ENCODE assay signal across 8 mouse cellular contexts in genomic region chr17:32364331-32364730, GRCm38 (mm10). TPM values are rescaled to one million over a fixed set of nuclear protein-coding genes. Genes with fewer than 3 reads are reported as not detected.
DNase-seq lines count a peak whose midpoint lies in the region; ATAC-seq and TF ChIP-seq lines count a peak whose summit lies in the region.

No protein-coding gene starts in this region.

- no peaks in the 10 kb centered on the region for H3K27me3 ChIP-seq in E14TG2a.4 (ENCODE audit: insufficient read depth, low read length)
- no peaks in the 10 kb centered on the region for H3K27me3 ChIP-seq in forebrain, embryonic 11.5 days (ENCODE audit: control insufficient read depth, insufficient read depth, low read length)
- H3K27me3 ChIP-seq in heart, postnatal 0 days (ENCODE audit: control insufficient read depth, insufficient read depth, low read length): no peaks in the 10 kb centered on the region
- H3K27me3 ChIP-seq in neural tube, embryonic 15.5 days (replicated peaks): no peaks in the 10 kb centered on the region

- TF ChIP-seq EP300 in heart, postnatal 0 days (IDR thresholded peaks at IDR 0.05; ENCODE audit: low read depth): no peak

- TF ChIP-seq CTCF in E14TG2a.4 (conservative IDR thresholded peaks at IDR 0.05; ENCODE audit: low read length): no peak
- TF ChIP-seq CTCF in heart, postnatal 0 days (IDR thresholded peaks at IDR 0.05; ENCODE audit: low read depth): peak; percentile 14; the same call in 1 of the 2 replicates

- peak; percentile 74 for DNase-seq in c-Kit-positive CD71-negative TER-119-negative erythroid progenitor cells, embryonic 14.5 days (ENCODE audit: low read depth)
- DNase-seq in forebrain, embryonic 11.5 days (ENCODE audit: low spot score): peak; percentile 94
- peak; percentile 94 for DNase-seq in heart, postnatal 0 days (ENCODE audit: low spot score)
- DNase-seq in kidney, postnatal 4 days: peak; percentile 93 to 95
- peak; percentile 85 to 88 for DNase-seq in lung, adult 18-20 months
- peak; percentile 92 for DNase-seq in testis, postnatal 14 days (ENCODE audit: low spot score)

- peaks cover 37% of the 10 kb centered on the region for H3K36me3 ChIP-seq in E14TG2a.4 (ENCODE audit: insufficient read depth, low read length)
- H3K36me3 ChIP-seq in forebrain, embryonic 11.5 days (ENCODE audit: control insufficient read depth, insufficient read depth, low read length): peaks cover 13% of the 10 kb centered on the region; the same call in 1 of the 2 replicates
- peaks cover 24% of the 10 kb centered on the region for H3K36me3 ChIP-seq in heart, postnatal 0 days (replicated peaks; ENCODE audit: control insufficient read depth, insufficient read depth, low read length)
- peaks cover 38% of the 10 kb centered on the region for H3K36me3 ChIP-seq in neural tube, embryonic 15.5 days

- WGBS in forebrain, embryonic 11.5 days: 1% methylated on average over 28 of the region's 47 CpGs
- WGBS in heart, postnatal 0 days: 0% methylated on average over 39 of the region's 47 CpGs
- under 1% methylated on average over 29 of the region's 47 CpGs for WGBS in neural tube, embryonic 15.5 days

- H3K9ac ChIP-seq in forebrain, embryonic 11.5 days (ENCODE audit: low read length): peak overlapping the region; percentile 97
- H3K9ac ChIP-seq in heart, postnatal 0 days (replicated peaks; ENCODE audit: low read depth, low read length): peak overlapping the region; percentile 94
- H3K9ac ChIP-seq in neural tube, embryonic 15.5 days (replicated peaks): peak overlapping the region; percentile 91

- peak overlapping the region; percentile 37; the same call in 1 of the 2 replicates for H3K4me2 ChIP-seq in forebrain, embryonic 11.5 days (ENCODE audit: low read depth, low read length, severe bottlenecking)
- H3K4me2 ChIP-seq in heart, postnatal 0 days (ENCODE audit: low read depth, low read length): peak overlapping the region; percentile 84
- H3K4me2 ChIP-seq in neural tube, embryonic 15.5 days: peak overlapping the region; percentile 75

- peak; percentile 93 for ATAC-seq in forebrain, embryonic 11.5 days (replicated peaks; ENCODE audit: low FRiP score)
- ATAC-seq in heart, postnatal 0 days (ENCODE audit: insufficient read depth, low read depth): peak; percentile 94
- peak; percentile 94 for ATAC-seq in neural tube, embryonic 15.5 days (ENCODE audit: low FRiP score)

- H3K27ac ChIP-seq in forebrain, embryonic 11.5 days (ENCODE audit: low read depth, low read length): no peak overlapping the region
- peak overlapping the region; percentile 64 for H3K27ac ChIP-seq in heart, postnatal 0 days (ENCODE audit: low read depth)
- H3K27ac ChIP-seq in neural tube, embryonic 15.5 days (replicated peaks): peak overlapping the region; percentile 83

- H3K4me1 ChIP-seq in E14TG2a.4 (replicated peaks; ENCODE audit: low read depth, low read length): peaks cover 66% of the 10 kb centered on the region
- peaks cover 7% of the 10 kb centered on the region for H3K4me1 ChIP-seq in forebrain, embryonic 11.5 days (replicated peaks; ENCODE audit: control insufficient read depth, insufficient read depth, low read length)
- H3K4me1 ChIP-seq in heart, postnatal 0 days (ENCODE audit: control insufficient read depth, insufficient read depth): peaks cover 17% of the 10 kb centered on the region; the same call in 1 of the 2 replicates
- H3K4me1 ChIP-seq in neural tube, embryonic 15.5 days: peaks cover 31% of the 10 kb centered on the region

- peak overlapping the region; percentile 97 for H3K4me3 ChIP-seq in E14TG2a.4 (replicated peaks; ENCODE audit: low read length)
- H3K4me3 ChIP-seq in forebrain, embryonic 11.5 days (ENCODE audit: low read depth, low read length): peak overlapping the region; percentile 86
- peak overlapping the region; percentile 92 for H3K4me3 ChIP-seq in heart, postnatal 0 days (ENCODE audit: low read depth, low read length)
- peak overlapping the region; percentile 89 for H3K4me3 ChIP-seq in neural tube, embryonic 15.5 days (replicated peaks)

- H3K9me3 ChIP-seq in E14TG2a.4 (ENCODE audit: low read length): no peaks in the 10 kb centered on the region
- no peaks in the 10 kb centered on the region for H3K9me3 ChIP-seq in forebrain, embryonic 11.5 days (ENCODE audit: control insufficient read depth, low read length)
- H3K9me3 ChIP-seq in heart, postnatal 0 days (replicated peaks; ENCODE audit: control insufficient read depth, low read length): no peaks in the 10 kb centered on the region
- H3K9me3 ChIP-seq in neural tube, embryonic 15.5 days (replicated peaks): no peaks in the 10 kb centered on the region

RNA-seq across cellular contexts. Expression of gene Akap8l, which starts 13.9 kb away (rescaled TPM):
- 81.4 and 82.2 TPM in 2 replicates for polyA plus RNA-seq in forebrain, embryonic 11.5 days (2014; fragmentation: Nextera tagmentation; extraction: Ambion mirVana)
- total RNA-seq in heart, postnatal 0 days (2014; rRNA removed; ENCODE audit: low replicate concordance): 38.5 and 80.6 TPM in 2 replicates
- polyA plus RNA-seq in heart, postnatal 0 days (2015; fragmentation: Nextera tagmentation; extraction: Ambion mirVana): 66.4 and 70.8 TPM in 2 replicates
- 146 and 170 TPM in 2 replicates for polyA plus RNA-seq in neural tube, embryonic 15.5 days (2015; fragmentation: Nextera tagmentation; extraction: Ambion mirVana)

RNA-seq across cellular contexts. Expression of gene Wiz, which starts 24.9 kb away (rescaled TPM):
- polyA plus RNA-seq in forebrain, embryonic 11.5 days (2014; fragmentation: Nextera tagmentation; extraction: Ambion mirVana): 55.2 and 56.2 TPM in 2 replicates
- 14.2 and 21.4 TPM in 2 replicates for total RNA-seq in heart, postnatal 0 days (2014; rRNA removed; ENCODE audit: low replicate concordance)
- 6.8 and 7.0 TPM in 2 replicates for polyA plus RNA-seq in heart, postnatal 0 days (2015; fragmentation: Nextera tagmentation; extraction: Ambion mirVana)
- 34.0 and 34.3 TPM in 2 replicates for polyA plus RNA-seq in neural tube, embryonic 15.5 days (2015; fragmentation: Nextera tagmentation; extraction: Ambion mirVana)

RNA-seq across cellular contexts. Expression of gene Rasal3, which starts 39.1 kb away (rescaled TPM):
- 0.21 and 0.47 TPM in 2 replicates for polyA plus RNA-seq in forebrain, embryonic 11.5 days (2014; fragmentation: Nextera tagmentation; extraction: Ambion mirVana)
- total RNA-seq in heart, postnatal 0 days (2014; rRNA removed; ENCODE audit: low replicate concordance): 7.3 and 15.0 TPM in 2 replicates
- 0.40 TPM in 2 replicates for polyA plus RNA-seq in heart, postnatal 0 days (2015; fragmentation: Nextera tagmentation; extraction: Ambion mirVana)
- polyA plus RNA-seq in neural tube, embryonic 15.5 days (2015; fragmentation: Nextera tagmentation; extraction: Ambion mirVana): 0.55 and 11.3 TPM in 2 replicates

RNA-seq across cellular contexts. Expression of gene Akap8, which starts 43.3 kb away (rescaled TPM):
- 70.5 and 78.4 TPM in 2 replicates for polyA plus RNA-seq in forebrain, embryonic 11.5 days (2014; fragmentation: Nextera tagmentation; extraction: Ambion mirVana)
- total RNA-seq in heart, postnatal 0 days (2014; rRNA removed; ENCODE audit: low replicate concordance): 65.8 and 110 TPM in 2 replicates
- 31.0 and 40.2 TPM in 2 replicates for polyA plus RNA-seq in heart, postnatal 0 days (2015; fragmentation: Nextera tagmentation; extraction: Ambion mirVana)
- 100 and 101 TPM in 2 replicates for polyA plus RNA-seq in neural tube, embryonic 15.5 days (2015; fragmentation: Nextera tagmentation; extraction: Ambion mirVana)

RNA-seq across cellular contexts. Expression of gene Pglyrp2, which starts 59.6 kb away (rescaled TPM):
- polyA plus RNA-seq in forebrain, embryonic 11.5 days (2014; fragmentation: Nextera tagmentation; extraction: Ambion mirVana): 0.11 TPM in 1 of 2 replicates, not detected in the other
- not detected in 2 replicates for total RNA-seq in heart, postnatal 0 days (2014; rRNA removed; ENCODE audit: low replicate concordance)
- polyA plus RNA-seq in heart, postnatal 0 days (2015; fragmentation: Nextera tagmentation; extraction: Ambion mirVana): not detected in 2 replicates
- polyA plus RNA-seq in neural tube, embryonic 15.5 days (2015; fragmentation: Nextera tagmentation; extraction: Ambion mirVana): 4.0 TPM in 1 of 2 replicates, not detected in the other
